Comparison of ENCODE assay signal across 39 mouse cellular contexts in the genomic region with DNA sequence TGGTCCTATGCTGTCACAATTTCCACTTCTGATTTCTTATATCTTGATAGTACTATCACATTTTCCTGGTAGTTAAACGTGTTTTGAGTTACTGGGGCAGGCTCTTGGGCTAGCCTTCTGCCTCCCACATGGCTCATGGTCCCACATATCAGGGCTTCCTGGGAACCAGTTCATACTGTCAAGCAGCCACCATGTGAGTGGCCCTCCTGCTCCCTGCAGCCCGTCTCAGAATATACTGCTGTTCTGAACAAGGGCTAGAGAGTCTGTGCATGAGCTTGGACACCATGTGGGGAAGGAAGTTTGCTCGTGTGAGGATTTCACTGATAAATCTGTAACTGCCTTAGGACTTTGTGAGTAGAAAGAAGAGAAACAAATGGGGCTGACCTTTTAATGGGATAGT. TPM values are rescaled to one million over a fixed set of nuclear protein-coding genes. Genes with fewer than 3 reads are reported as not detected.
"Had no signal": no experiment of that assay in that cellular context is flagged by ENCODE, and none has a peak within 500 bp of the region (broad histone marks: within the 10 kb centered on the region; RNA-seq: fewer than 3 reads in every experiment).

No protein-coding gene starts in this region.

- H3K4me3 ChIP-seq: embryonic facial prominence, embryonic 10.5 days; embryonic facial prominence, embryonic 12.5 days; embryonic facial prominence, embryonic 13.5 days; embryonic facial prominence, embryonic 15.5 days; erythroblast, embryonic 14.5 days; forebrain, embryonic 10.5 days; forebrain, embryonic 12.5 days; forebrain, embryonic 13.5 days; forebrain, embryonic 15.5 days; gastrocnemius, adult 2 months; heart, adult 2 months had no signal

- H3K27me3 ChIP-seq: embryonic facial prominence, embryonic 12.5 days; embryonic facial prominence, embryonic 13.5 days; embryonic facial prominence, embryonic 15.5 days; forebrain, embryonic 12.5 days; forebrain, embryonic 13.5 days; forebrain, embryonic 15.5 days had no signal

- DNase-seq: cerebellum, adult 2 months; cerebellum, adult 8-10 months; cerebellum, adult 9-10 months; cerebellum, adult 9-11 months; cerebellum, postnatal 10 days; cerebellum, postnatal 14 days; cerebellum, postnatal 25 days; cerebellum, postnatal 36 days; embryo, embryonic 11 days; forebrain, postnatal 0 days; gastrocnemius, adult 2 months; gastrocnemius, postnatal 10 days; gastrocnemius, postnatal 14 days; gastrocnemius, postnatal 25 days; gastrocnemius, postnatal 36 days; heart, adult 2 months had no signal

- H3K36me3 ChIP-seq: embryonic facial prominence, embryonic 10.5 days; embryonic facial prominence, embryonic 12.5 days; embryonic facial prominence, embryonic 13.5 days; embryonic facial prominence, embryonic 15.5 days; forebrain, embryonic 10.5 days; forebrain, embryonic 12.5 days; forebrain, embryonic 15.5 days had no signal

- H3K4me1 ChIP-seq: embryonic facial prominence, embryonic 10.5 days; embryonic facial prominence, embryonic 12.5 days; embryonic facial prominence, embryonic 13.5 days; embryonic facial prominence, embryonic 15.5 days; forebrain, embryonic 10.5 days; forebrain, embryonic 12.5 days; forebrain, embryonic 13.5 days; forebrain, embryonic 15.5 days had no signal

- H3K27ac ChIP-seq: embryonic facial prominence, embryonic 10.5 days; embryonic facial prominence, embryonic 12.5 days; embryonic facial prominence, embryonic 13.5 days; embryonic facial prominence, embryonic 15.5 days; forebrain, embryonic 10.5 days; forebrain, embryonic 12.5 days; forebrain, embryonic 13.5 days; forebrain, embryonic 15.5 days; gastrocnemius, adult 2 months; heart, adult 2 months had no signal

- H3K9me3 ChIP-seq: embryonic facial prominence, embryonic 10.5 days; embryonic facial prominence, embryonic 12.5 days; embryonic facial prominence, embryonic 13.5 days; embryonic facial prominence, embryonic 15.5 days; forebrain, embryonic 10.5 days; forebrain, embryonic 12.5 days; forebrain, embryonic 13.5 days; forebrain, embryonic 15.5 days had no signal

RNA-seq across cellular contexts. Expression of gene Mcpt8, which starts 1.6 kb away (rescaled TPM):
- total RNA-seq: forebrain, postnatal 0 days; gastrocnemius, adult 18-20 months; gastrocnemius, adult 2 months; gastrocnemius, adult 8-10 months; gastrocnemius, postnatal 14 days; gastrocnemius, postnatal 25 days; gastrocnemius, postnatal 36 days; gastrocnemius, postnatal 4 days; heart, adult 2 months; heart, adult 8-10 months had no signal
- polyA plus RNA-seq: cerebellum, adult 2 months; cortical plate, adult 2 months; embryonic facial prominence, embryonic 10.5 days; embryonic facial prominence, embryonic 11.5 days; embryonic facial prominence, embryonic 12.5 days; forebrain, embryonic 10.5 days; forebrain, embryonic 11.5 days; forebrain, embryonic 12.5 days; forebrain, embryonic 13.5 days; forebrain, embryonic 16.5 days; forebrain, postnatal 0 days; frontal cortex, adult 2 months; gonadal fat pad, adult 2 months; heart, embryonic 11.5 days had no signal

RNA-seq across cellular contexts. Expression of gene Ctsg, which starts 15.7 kb away (rescaled TPM):
- total RNA-seq: forebrain, postnatal 0 days; gastrocnemius, adult 18-20 months; gastrocnemius, adult 2 months; gastrocnemius, adult 8-10 months; gastrocnemius, postnatal 14 days; gastrocnemius, postnatal 25 days; gastrocnemius, postnatal 36 days; heart, adult 2 months; heart, adult 8-10 months had no signal
- polyA plus RNA-seq: cerebellum, adult 2 months; cortical plate, adult 2 months; embryonic facial prominence, embryonic 10.5 days; embryonic facial prominence, embryonic 11.5 days; embryonic facial prominence, embryonic 12.5 days; embryonic facial prominence, embryonic 13.5 days; forebrain, embryonic 11.5 days; forebrain, embryonic 12.5 days; forebrain, embryonic 13.5 days; forebrain, embryonic 14.5 days; forebrain, embryonic 15.5 days; forebrain, embryonic 16.5 days; heart, adult 2 months had no signal

RNA-seq across cellular contexts. Expression of gene Mcpt4, which starts 24.6 kb away (rescaled TPM):
- total RNA-seq: common myeloid progenitor, adult 5-6 weeks; forebrain, postnatal 0 days; granulocyte monocyte progenitor cell, adult 5-6 weeks had no signal
- polyA plus RNA-seq: cerebellum, adult 2 months; cortical plate, adult 2 months; embryonic facial prominence, embryonic 10.5 days; embryonic facial prominence, embryonic 11.5 days; embryonic facial prominence, embryonic 12.5 days; erythroblast, embryonic 14.5 days; forebrain, embryonic 10.5 days; forebrain, embryonic 11.5 days; forebrain, embryonic 12.5 days; forebrain, embryonic 13.5 days; forebrain, embryonic 14.5 days; forebrain, embryonic 15.5 days; forebrain, embryonic 16.5 days; heart, embryonic 11.5 days had no signal

RNA-seq across cellular contexts. Expression of gene Gzme, which starts 33.7 kb away (rescaled TPM):
- total RNA-seq: common myeloid progenitor, adult 5-6 weeks; forebrain, postnatal 0 days; gastrocnemius, adult 18-20 months; gastrocnemius, adult 2 months; gastrocnemius, adult 8-10 months; gastrocnemius, postnatal 10 days; gastrocnemius, postnatal 14 days; gastrocnemius, postnatal 25 days; gastrocnemius, postnatal 36 days; gastrocnemius, postnatal 4 days; granulocyte monocyte progenitor cell, adult 5-6 weeks; heart, adult 2 months; heart, adult 8-10 months had no signal
- polyA plus RNA-seq: cerebellum, adult 2 months; cortical plate, adult 2 months; embryonic facial prominence, embryonic 10.5 days; embryonic facial prominence, embryonic 11.5 days; embryonic facial prominence, embryonic 12.5 days; embryonic facial prominence, embryonic 13.5 days; embryonic facial prominence, embryonic 15.5 days; erythroblast, embryonic 14.5 days; forebrain, embryonic 10.5 days; forebrain, embryonic 11.5 days; forebrain, embryonic 12.5 days; forebrain, embryonic 13.5 days; forebrain, embryonic 14.5 days; forebrain, embryonic 15.5 days; forebrain, embryonic 16.5 days; forebrain, postnatal 0 days; gonadal fat pad, adult 2 months; heart, adult 2 months; heart, embryonic 11.5 days had no signal

RNA-seq across cellular contexts. Expression of gene Mcpt2, which starts 44.9 kb away (rescaled TPM):
- total RNA-seq: common myeloid progenitor, adult 5-6 weeks; forebrain, postnatal 0 days; gastrocnemius, adult 18-20 months; gastrocnemius, adult 2 months; gastrocnemius, adult 8-10 months; gastrocnemius, postnatal 10 days; gastrocnemius, postnatal 14 days; gastrocnemius, postnatal 25 days; gastrocnemius, postnatal 36 days; gastrocnemius, postnatal 4 days; granulocyte monocyte progenitor cell, adult 5-6 weeks; heart, adult 2 months; heart, adult 8-10 months had no signal
- polyA plus RNA-seq: cerebellum, adult 2 months; cortical plate, adult 2 months; embryonic facial prominence, embryonic 10.5 days; embryonic facial prominence, embryonic 11.5 days; embryonic facial prominence, embryonic 12.5 days; erythroblast, embryonic 14.5 days; forebrain, embryonic 10.5 days; forebrain, embryonic 11.5 days; forebrain, embryonic 12.5 days; forebrain, embryonic 13.5 days; forebrain, embryonic 14.5 days; forebrain, embryonic 15.5 days; forebrain, embryonic 16.5 days; forebrain, postnatal 0 days; frontal cortex, adult 2 months; gonadal fat pad, adult 2 months; heart, adult 2 months; heart, embryonic 11.5 days had no signal
